Mouse (Mus musculus) lung, adult 2 months (tissue): ENCODE results near the gene Ogdh.

ENCODE experiments used
- CTCF ChIP-seq: fragments of 200-500 bp; IDR thresholded peaks from 2 replicates; pipeline ENCODE4 v1.5.1; 2011; ENCODE audit warnings: mild to moderate bottlenecking, low read length, control low read depth; ENCODE audit not compliant: insufficient read depth
- POLR2A ChIP-seq: fragments of 200-500 bp; IDR thresholded peaks from 2 replicates; pipeline ENCODE4 v1.6.1; 2011; ENCODE audit warnings: low read depth, mild to moderate bottlenecking, control low read depth, low read length, borderline replicate concordance; ENCODE audit errors: extremely low read depth

- no peak for TF ChIP-seq CTCF
- TF ChIP-seq POLR2A: no peak
Measured at GRCm38 (mm10) chr11:6349586-6349985, 58.2 kb downstream of the Ogdh start.
